Comparison of ENCODE assay signal across 32 mouse cellular contexts in the genomic region with DNA sequence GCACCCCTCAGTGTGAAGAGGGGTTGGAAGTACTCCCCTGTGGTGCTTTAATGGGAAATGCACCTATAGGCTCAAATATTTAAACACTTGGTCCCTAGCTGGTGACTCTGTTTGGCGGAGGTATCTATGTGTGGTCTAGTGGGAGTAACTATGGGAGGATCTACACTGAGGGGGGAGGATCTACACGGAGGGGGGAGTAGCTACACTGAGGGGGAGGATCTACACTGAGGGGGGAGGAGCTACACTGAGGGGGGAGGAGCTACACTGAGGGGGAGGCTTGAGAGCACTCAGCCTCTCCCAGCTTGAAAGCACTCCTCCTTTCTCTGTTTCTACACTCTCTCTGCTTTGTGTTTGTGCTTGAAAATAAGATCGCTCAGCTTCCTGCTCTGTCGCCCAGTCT.
DNase-seq lines count a peak whose midpoint lies in the region; ATAC-seq and TF ChIP-seq lines count a peak whose summit lies in the region.
"Had no signal": no experiment of that assay in that cellular context is flagged by ENCODE, and none has a peak within 500 bp of the region (broad histone marks: within the 10 kb centered on the region; RNA-seq: fewer than 3 reads in every experiment).

No protein-coding gene starts in this region.

- H3K9ac ChIP-seq in lung, postnatal 0 days (replicated peaks; ENCODE audit: low read depth): no peak overlapping the region
- H3K9ac ChIP-seq: heart, embryonic 12.5 days; hindbrain, embryonic 14.5 days; kidney, embryonic 15.5 days; limb, embryonic 12.5 days; liver, embryonic 12.5 days; lung, embryonic 14.5 days; neural tube, embryonic 15.5 days had no signal

- no peak overlapping the region for H3K4me2 ChIP-seq in lung, postnatal 0 days (replicated peaks; ENCODE audit: low read depth, low read length)
- H3K4me2 ChIP-seq: heart, embryonic 12.5 days; hindbrain, embryonic 14.5 days; kidney, embryonic 15.5 days; limb, embryonic 12.5 days; liver, embryonic 12.5 days; lung, embryonic 14.5 days; neural tube, embryonic 15.5 days had no signal

- DNase-seq in lung, postnatal 0 days (ENCODE audit: low spot score): peak; percentile 36
- no peak for DNase-seq in lung, adult 18-20 months
- peak; percentile 22 for DNase-seq in NIH3T3 (ENCODE audit: low read depth)
- peak; percentile 25 for DNase-seq in induced T-regulatory cell, adult 2 months (ENCODE audit: low read depth)
- DNase-seq in kidney, adult 8-10 months: no peak
- DNase-seq in retina, embryonic 14.5 days (ENCODE audit: low spot score): no peak
- DNase-seq in adrenal gland, adult 8-10 months: no peak
- DNase-seq: adrenal gland, postnatal 10 days; cerebellum, adult 8-10 months; cerebellum, postnatal 25 days; gastrocnemius, adult 2 months; gastrocnemius, postnatal 36 days; heart, adult 2 months; heart, postnatal 4 days; kidney, adult 11 months; kidney, postnatal 36 days; lung, embryonic 14.5 days; midbrain, embryonic 14.5 days; right cerebral cortex, postnatal 25 days; thymus, adult 18-20 months; thymus, postnatal 25 days had no signal

- H3K4me1 ChIP-seq in lung, postnatal 0 days (ENCODE audit: insufficient read depth, low read depth, low read length): no peaks in the 10 kb centered on the region
- H3K4me1 ChIP-seq: heart, embryonic 12.5 days; kidney, embryonic 15.5 days; liver, embryonic 12.5 days had no signal

- WGBS in lung, postnatal 0 days: 22% methylated on average over 4 of the region's 4 CpGs

- no peak overlapping the region for H3K27ac ChIP-seq in lung, postnatal 0 days (ENCODE audit: low read length)
- H3K27ac ChIP-seq: gastrocnemius, adult 2 months; heart, adult 2 months; hindbrain, embryonic 14.5 days; kidney, embryonic 15.5 days; layer of hippocampus, adult 2 months; left cerebral cortex, adult 2 months; limb, embryonic 12.5 days; liver, embryonic 12.5 days; neural tube, embryonic 15.5 days; stomach, postnatal 0 days had no signal

- no peak overlapping the region for H3K4me3 ChIP-seq in lung, postnatal 0 days (ENCODE audit: low read depth, low read length)
- H3K4me3 ChIP-seq: gastrocnemius, adult 2 months; heart, adult 2 months; heart, embryonic 12.5 days; kidney, embryonic 15.5 days; layer of hippocampus, adult 2 months; left cerebral cortex, adult 2 months; limb, embryonic 12.5 days; liver, embryonic 12.5 days; neural tube, embryonic 15.5 days had no signal

- peak; percentile 59 for ATAC-seq in lung, postnatal 0 days
- ATAC-seq: forebrain, embryonic 14.5 days; inflammation-experienced regulatory T-cells, adult 6 months; liver, embryonic 12.5 days had no signal

- H3K36me3 ChIP-seq in lung, postnatal 0 days (ENCODE audit: insufficient read depth, low read length): no peaks in the 10 kb centered on the region
- H3K36me3 ChIP-seq: heart, embryonic 12.5 days; kidney, embryonic 15.5 days; limb, embryonic 12.5 days; liver, embryonic 12.5 days; neural tube, embryonic 15.5 days had no signal

- TF ChIP-seq CTCF in lung, postnatal 0 days (IDR thresholded peaks at IDR 0.05): no peak

- H3K9me3 ChIP-seq in lung, postnatal 0 days (ENCODE audit: low read length): no peaks in the 10 kb centered on the region
- H3K9me3 ChIP-seq: heart, embryonic 12.5 days; kidney, embryonic 15.5 days; limb, embryonic 12.5 days; liver, embryonic 12.5 days; neural tube, embryonic 15.5 days had no signal

- H3K27me3 ChIP-seq in lung, postnatal 0 days (replicated peaks; ENCODE audit: insufficient read depth, low read length): 0 out of 2 replicates have a peak, but pooled peaks cover under 1% of the 10 kb centered on the region

- TF ChIP-seq EP300 in lung, postnatal 0 days (IDR thresholded peaks at IDR 0.05): no peak

Comparison
In these comparisons a context has a peak if more than half of its experiments do, and no peak if none do; other contexts are left out.
1. DNase-seq: peak in lung, postnatal 0 days (single experiment), NIH3T3 (single experiment) and induced T-regulatory cell, adult 2 months (single experiment); none in lung, adult 18-20 months (0 of 2), kidney, adult 8-10 months (0 of 2), retina, embryonic 14.5 days (single experiment) and adrenal gland, adult 8-10 months (single experiment).